Mouse (Mus musculus) CH12.LX (cell line): ENCODE measurements around the gene Mff.

Source experiments
- CTCF ChIP-seq, 2 experiments: IDR thresholded peaks in 1 of 2; conservative IDR thresholded peaks in 1 of 2; 2 replicates each; pipeline ENCODE4 v1.5.1; 2011 to 2012; ENCODE audit warnings: low read depth in 2 of 2, low read length in 2 of 2, improper control_type of control experiment in 1 of 2, inconsistent platforms in 1 of 2, mild to moderate bottlenecking in 1 of 2, moderate library complexity in 1 of 2
- E2F4 ChIP-seq: IDR thresholded peaks from 2 replicates; pipeline ENCODE4 v1.6.1; 2011; ENCODE audit warnings: low read depth, low read length, improper control_type of control experiment; ENCODE audit not compliant: insufficient replicate concordance
- EP300 ChIP-seq: IDR thresholded peaks from 2 replicates; pipeline ENCODE4 v1.6.1; 2011; ENCODE audit warnings: low read length, improper control_type of control experiment
- ETS1 ChIP-seq: conservative IDR thresholded peaks from 2 replicates; pipeline ENCODE4 v1.6.1; 2012; ENCODE audit warnings: low read depth, mild to moderate bottlenecking, inconsistent platforms, low read length, improper control_type of control experiment, moderate library complexity
- GABPA ChIP-seq: IDR thresholded peaks from 2 replicates; pipeline ENCODE4 v1.6.1; 2012; ENCODE audit warnings: low read depth, low read length, improper control_type of control experiment, inconsistent platforms; ENCODE audit not compliant: insufficient replicate concordance
- HCFC1 ChIP-seq: IDR thresholded peaks from 2 replicates; pipeline ENCODE4 v1.6.1; 2012; ENCODE audit warnings: low read depth, mild to moderate bottlenecking, inconsistent platforms, low read length, improper control_type of control experiment
- JUND ChIP-seq: conservative IDR thresholded peaks from 2 replicates; pipeline ENCODE4 v1.6.1; 2011; ENCODE audit warnings: low read depth, low read length, improper control_type of control experiment
- MAFK ChIP-seq: IDR thresholded peaks from 2 replicates; pipeline ENCODE4 v1.6.1; 2011; ENCODE audit warnings: low read length, improper control_type of control experiment; ENCODE audit not compliant: insufficient replicate concordance
- MAX ChIP-seq: IDR thresholded peaks from 2 replicates; pipeline ENCODE4 v1.6.1; 2011; ENCODE audit warnings: low read length, improper control_type of control experiment
- NELFE ChIP-seq: IDR thresholded peaks from 2 replicates; pipeline ENCODE4 v1.6.1; 2011; ENCODE audit warnings: low read depth, low read length, improper control_type of control experiment
- POLR2A ChIP-seq: IDR thresholded peaks from 2 replicates; pipeline ENCODE4 v1.6.1; 2011; ENCODE audit warnings: low read depth, mild to moderate bottlenecking, improper control_type of control experiment, low read length
- SMC3 ChIP-seq: IDR thresholded peaks from 2 replicates; pipeline ENCODE4 v1.6.1; 2011; ENCODE audit warnings: low read depth, low read length, improper control_type of control experiment
- USF1 ChIP-seq: IDR thresholded peaks from 2 replicates; pipeline ENCODE4 v1.6.1; 2014; ENCODE audit warnings: low read depth, mild to moderate bottlenecking, inconsistent platforms, low read length, improper control_type of control experiment
- ZMIZ1 ChIP-seq: IDR thresholded peaks from 2 replicates; pipeline ENCODE4 v1.6.1; 2012; ENCODE audit warnings: low read depth, mild to moderate bottlenecking, inconsistent platforms, low read length, improper control_type of control experiment

GRCm38 (mm10) chr1:82772428-82772827, 47.7 kb downstream of the Mff start:
- TF ChIP-seq GABPA = no peak
- TF ChIP-seq CTCF (conservative IDR thresholded peaks at IDR 0.05 in 1 of 2, IDR thresholded peaks at IDR 0.05 in 1 of 2; ENCODE audit: low read depth in 2 of 2, low read length in 2 of 2) = no peak
- TF ChIP-seq USF1 = no peak
- no peak for TF ChIP-seq ZMIZ1
- TF ChIP-seq EP300 = no peak
- TF ChIP-seq JUND = no peak
- TF ChIP-seq MAX = no peak
- no peak for TF ChIP-seq HCFC1
- TF ChIP-seq MAFK = no peak
- TF ChIP-seq NELFE = no peak
- no peak for TF ChIP-seq SMC3
- TF ChIP-seq POLR2A = no peak
- TF ChIP-seq E2F4 = no peak
- TF ChIP-seq ETS1 = no peak
